ENCODE assay signal across 8 mouse cellular contexts in the genomic region with DNA sequence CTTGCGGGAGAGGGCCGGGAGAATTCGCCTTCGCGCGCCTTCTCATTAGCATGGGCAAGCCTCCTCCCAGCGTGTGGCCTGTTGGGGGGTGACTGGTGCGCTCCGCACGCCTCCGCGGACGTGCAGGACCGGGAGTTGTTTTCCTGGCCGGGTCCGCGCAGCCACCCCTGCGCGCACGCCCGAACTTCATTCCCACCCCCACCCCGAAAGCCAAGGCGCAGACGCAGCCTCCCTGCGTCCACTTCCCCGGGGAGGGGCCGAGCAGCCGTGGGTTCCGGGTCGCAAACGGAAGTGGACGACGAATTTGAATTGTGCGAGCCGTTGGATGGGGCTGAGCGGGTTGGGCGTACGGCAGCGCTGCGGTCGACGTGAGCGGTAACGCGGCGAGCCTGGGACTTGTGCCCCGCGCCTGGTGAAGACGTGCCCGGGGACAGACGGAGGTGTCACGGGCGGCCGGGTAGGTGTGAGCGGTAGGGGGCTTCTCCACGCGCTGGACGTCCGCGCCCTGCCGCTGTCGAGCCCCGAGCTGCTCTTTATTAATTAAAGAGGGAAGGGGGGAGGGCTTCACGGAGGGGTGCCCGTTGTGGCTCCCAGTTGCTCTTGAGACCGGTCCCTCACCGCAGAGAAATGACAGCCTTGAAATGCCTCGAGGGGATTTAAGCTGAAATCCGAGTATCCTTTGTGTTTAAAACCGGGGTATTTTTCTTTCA. TPM values are rescaled to one million over a fixed set of nuclear protein-coding genes. Genes with fewer than 3 reads are reported as not detected.
A peak's percentile ranks its signal among the peaks of the same experiment; 100 is the strongest.
DNase-seq lines count a peak whose midpoint lies in the region; ATAC-seq lines count a peak whose summit lies in the region.

A gene (plus strand): TSS at position 74 of the 710 bp plus-strand sequence.

- peak; percentile 98 for ATAC-seq in hindbrain, embryonic 12.5 days (ENCODE audit: low FRiP score)

- H3K4me2 ChIP-seq in hindbrain, embryonic 12.5 days (replicated peaks) = peak within 1 kb of the TSS; percentile 57

- no peaks in the 10 kb centered on the region for H3K27me3 ChIP-seq in hindbrain, embryonic 12.5 days

- no peaks in the 10 kb centered on the region for H3K9me3 ChIP-seq in hindbrain, embryonic 12.5 days (replicated peaks)

- peak; percentile 97 for DNase-seq in NIH3T3 (ENCODE audit: low read depth)
- peak; percentile 92 to 95 for DNase-seq in cerebellum, postnatal 10 days
- peak; percentile 77 to 82 for DNase-seq in frontal cortex, postnatal 10 days (ENCODE audit: low spot score in 2 of 2)
- peak; percentile 79 to 89 for DNase-seq in layer of hippocampus, postnatal 14 days (ENCODE audit: low spot score in 2 of 2)
- peak; percentile 88 for DNase-seq in lung, postnatal 14 days
- DNase-seq in retina, adult 2 months (ENCODE audit: low read depth, low spot score) = peak; percentile 60
- peak; percentile 80 to 86 for DNase-seq in thymus, postnatal 36 days

- under 1% methylated on average over 70 of the region's 70 CpGs for WGBS in hindbrain, embryonic 12.5 days

- peak within 1 kb of the TSS; percentile 95 for H3K27ac ChIP-seq in hindbrain, embryonic 12.5 days

- H3K36me3 ChIP-seq in hindbrain, embryonic 12.5 days = peaks cover 16% of the 10 kb centered on the region

- peaks cover 15% of the 10 kb centered on the region for H3K4me1 ChIP-seq in hindbrain, embryonic 12.5 days

- H3K9ac ChIP-seq in hindbrain, embryonic 12.5 days = peak within 1 kb of the TSS; percentile 84

- H3K4me3 ChIP-seq in hindbrain, embryonic 12.5 days = peak within 1 kb of the TSS; percentile 74

RNA-seq across cellular contexts. Expression of the gene that starts here (rescaled TPM):
- 38.4 and 42.3 TPM in 2 replicates for polyA plus RNA-seq in hindbrain, embryonic 12.5 days (2016; fragmentation: Nextera tagmentation; extraction: Ambion mirVana)
- 10 to 100 TPM; 10.3 to 13.0 TPM for total RNA-seq in layer of hippocampus, postnatal 14 days (2021)

Comparison
In these comparisons a context has a peak if more than half of its experiments do, and no peak if none do; other contexts are left out.
1. Peak in every context shown above with its lines: DNase-seq, ATAC-seq, H3K4me3 ChIP-seq and H3K27ac ChIP-seq.